9 mouse cellular contexts compared by ENCODE assay signal in the genomic region with DNA sequence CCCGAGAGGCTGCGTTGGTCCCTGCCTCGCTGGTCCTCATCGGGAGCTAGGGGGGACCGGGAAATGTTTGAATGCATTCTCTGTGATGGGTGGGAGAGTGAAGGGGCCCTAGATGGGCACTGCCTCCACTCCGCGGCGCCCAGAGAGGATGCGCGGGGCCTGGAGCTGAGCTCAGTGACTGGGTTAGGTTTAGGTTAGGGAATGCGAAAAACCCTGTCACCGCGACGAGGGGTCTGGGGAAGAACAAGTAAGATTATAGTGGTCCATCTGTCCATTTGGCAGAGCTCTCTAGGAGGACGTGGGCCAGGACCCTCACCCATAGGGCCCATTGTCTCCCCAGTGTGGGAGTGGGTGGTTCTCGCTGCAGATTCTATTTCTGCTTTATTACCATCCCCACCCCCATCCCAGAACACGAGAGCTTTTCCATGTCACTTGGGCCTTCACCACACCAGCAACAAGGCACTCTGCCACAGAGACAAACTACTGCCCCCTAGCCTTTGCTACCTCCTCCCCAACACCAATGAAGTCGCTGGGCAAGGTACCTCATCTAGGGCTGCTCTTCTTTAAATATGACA. TPM values are rescaled to one million over a fixed set of nuclear protein-coding genes. Genes with fewer than 3 reads are reported as not detected.
DNase-seq lines count a peak whose midpoint lies in the region; ATAC-seq and TF ChIP-seq lines count a peak whose summit lies in the region.
"Had no signal": no experiment of that assay in that cellular context is flagged by ENCODE, and none has a peak within 500 bp of the region (broad histone marks: within the 10 kb centered on the region; RNA-seq: fewer than 3 reads in every experiment).

No protein-coding gene starts in this region.

- H3K4me1 ChIP-seq in CH12.LX (ENCODE audit: control insufficient read depth in 1 of 2, insufficient read depth in 2 of 2), result peaks cover 7 to 9% of the 10 kb centered on the region in 2 experiments
- H3K4me1 ChIP-seq in forebrain, embryonic 13.5 days, result peaks cover 33% of the 10 kb centered on the region
- peaks cover 11% of the 10 kb centered on the region for H3K4me1 ChIP-seq in limb, embryonic 13.5 days

- no peak overlapping the region for H3K27ac ChIP-seq in gastrocnemius, adult 2 months
- H3K27ac ChIP-seq in CH12.LX (ENCODE audit: insufficient read depth, low read depth), result no peak overlapping the region
- H3K27ac ChIP-seq in forebrain, embryonic 13.5 days, result peak overlapping the region; percentile 80
- no peak overlapping the region for H3K27ac ChIP-seq in limb, embryonic 13.5 days

- under 1% methylated on average over 18 of the region's 18 CpGs for WGBS in forebrain, embryonic 13.5 days
- WGBS in limb, embryonic 13.5 days, result 1% methylated on average over 18 of the region's 18 CpGs

- peak overlapping the region; percentile 86; the same call in 1 of the 2 replicates for H3K4me2 ChIP-seq in CH12.LX (ENCODE audit: insufficient read depth, low read depth, poor library complexity, severe bottlenecking)
- H3K4me2 ChIP-seq in forebrain, embryonic 13.5 days, result peak overlapping the region; percentile 78
- peak overlapping the region; percentile 71 for H3K4me2 ChIP-seq in limb, embryonic 13.5 days (replicated peaks)

- no peaks in the 10 kb centered on the region for H3K36me3 ChIP-seq in CH12.LX (replicated peaks in 1 of 2; ENCODE audit: control insufficient read depth in 1 of 2, insufficient read depth in 1 of 2, low read length in 1 of 2)
- no peaks in the 10 kb centered on the region for H3K36me3 ChIP-seq in forebrain, embryonic 13.5 days (ENCODE audit: poor library complexity, severe bottlenecking)
- H3K36me3 ChIP-seq in limb, embryonic 13.5 days, result no peaks in the 10 kb centered on the region

- peak overlapping the region; percentile 23; the same call in 1 of the 2 replicates for H3K4me3 ChIP-seq in gastrocnemius, adult 2 months
- H3K4me3 ChIP-seq in CH12.LX (replicated peaks in 1 of 3; ENCODE audit: low read depth in 2 of 3, low read length in 2 of 3, poor library complexity in 1 of 3), result no peak overlapping the region
- peak overlapping the region; percentile 54 for H3K4me3 ChIP-seq in forebrain, embryonic 13.5 days
- H3K4me3 ChIP-seq in limb, embryonic 13.5 days, result peak overlapping the region; percentile 43

- DNase-seq in gastrocnemius, adult 2 months, result no peak
- no peak for DNase-seq in gastrocnemius, postnatal 10 days
- no peak for DNase-seq in CH12.LX (ENCODE audit: extremely low read depth)
- peak; percentile 32 for DNase-seq in telencephalon, adult 2 months (ENCODE audit: low read depth, low spot score)
- no peak for DNase-seq in urinary bladder, adult 18-20 months (ENCODE audit: low spot score in 2 of 2)
- DNase-seq in embryo, embryonic 9.5 days (ENCODE audit: extremely low spot score), result no peak

- H3K9me3 ChIP-seq in CH12.LX (replicated peaks; ENCODE audit: low read length), result no peaks in the 10 kb centered on the region
- H3K9me3 ChIP-seq in forebrain, embryonic 13.5 days (replicated peaks), result no peaks in the 10 kb centered on the region
- H3K9me3 ChIP-seq in limb, embryonic 13.5 days, result no peaks in the 10 kb centered on the region

- TF ChIP-seq RAD21 in CH12.LX (IDR thresholded peaks at IDR 0.05; ENCODE audit: low read depth, low read length), result no peak

- peak; percentile 48 for ATAC-seq in forebrain, embryonic 13.5 days
- ATAC-seq in limb, embryonic 13.5 days (ENCODE audit: low FRiP score, low read depth), result peak; percentile 29

- no peak overlapping the region for H3K9ac ChIP-seq in CH12.LX (ENCODE audit: insufficient read depth, low read depth)
- peak overlapping the region; percentile 76 for H3K9ac ChIP-seq in forebrain, embryonic 13.5 days
- no peak overlapping the region for H3K9ac ChIP-seq in limb, embryonic 13.5 days

- H3K79me2 ChIP-seq in CH12.LX (replicated peaks; ENCODE audit: control insufficient read depth, extremely low read depth, insufficient read depth, poor library complexity, severe bottlenecking), result no peaks in the 10 kb centered on the region

- peaks cover 39% of the 10 kb centered on the region for H3K27me3 ChIP-seq in CH12.LX (replicated peaks)
- H3K27me3 ChIP-seq in forebrain, embryonic 13.5 days, result peaks cover 26% of the 10 kb centered on the region
- H3K27me3 ChIP-seq in limb, embryonic 13.5 days, result peaks cover 47% of the 10 kb centered on the region

- in situ Hi-C loops in CH12.LX (cut with MboI; ENCODE audit: low pct_ligation_motif_present, low pct_unique_long_range_greater_than_20kb, low sequenced_read_pairs), result no loop called here

- TF ChIP-seq EP300 in CH12.LX (IDR thresholded peaks at IDR 0.05; ENCODE audit: low read length), result no peak

- dilution Hi-C loops in CH12.LX (cut with MboI; ENCODE audit: extremely low pct_ligation_motif_present, extremely low pct_unique_long_range_greater_than_20kb, low sequenced_read_pairs), result no loop called here

- intact Hi-C loops in gastrocnemius, adult 2 months (cut with DNase I), result no loop called here

- no peak for TF ChIP-seq CTCF in gastrocnemius, adult 2 months (IDR thresholded peaks at IDR 0.05)
- TF ChIP-seq CTCF in CH12.LX (conservative IDR thresholded peaks at IDR 0.05 in 1 of 2, IDR thresholded peaks at IDR 0.05 in 1 of 2; ENCODE audit: low read depth in 2 of 2, low read length in 2 of 2), result no peak

- no peak for TF ChIP-seq POLR2A in CH12.LX (IDR thresholded peaks at IDR 0.05; ENCODE audit: low read depth, low read length)

TF ChIP-seq in CH12.LX, 34 proteins besides CTCF, POLR2A, EP300 and RAD21:
- TF ChIP-seq E2F4 (IDR thresholded peaks at IDR 0.05; ENCODE audit: insufficient replicate concordance, low read depth, low read length), result no peak
- TF ChIP-seq TBP (conservative IDR thresholded peaks at IDR 0.05; ENCODE audit: low read depth, low read length), result no peak
- no peak for TF ChIP-seq ELF1 (IDR thresholded peaks at IDR 0.05; ENCODE audit: low read depth, low read length)
- TF ChIP-seq MXI1 (IDR thresholded peaks at IDR 0.05; ENCODE audit: low read depth, low read length), result no peak
- TF ChIP-seq MYC (IDR thresholded peaks at IDR 0.05; ENCODE audit: low read depth, low read length), result no peak
- no peak for TF ChIP-seq RCOR1 (conservative IDR thresholded peaks at IDR 0.05; ENCODE audit: low read depth, low read length)
- no peak for TF ChIP-seq MAZ (IDR thresholded peaks at IDR 0.05; ENCODE audit: low read depth, low read length)
- TF ChIP-seq MAFK (IDR thresholded peaks at IDR 0.05; ENCODE audit: insufficient replicate concordance, low read length), result no peak
- TF ChIP-seq IRF4 (IDR thresholded peaks at IDR 0.05; ENCODE audit: low read depth, low read length), result no peak
- no peak for TF ChIP-seq GABPA (IDR thresholded peaks at IDR 0.05; ENCODE audit: insufficient replicate concordance, low read depth, low read length)
- TF ChIP-seq KAT2A (IDR thresholded peaks at IDR 0.05; ENCODE audit: insufficient replicate concordance, low read length), result no peak
- no peak for TF ChIP-seq JUN (IDR thresholded peaks at IDR 0.05; ENCODE audit: insufficient read depth, low read depth, low read length)
- TF ChIP-seq CHD1 (IDR thresholded peaks at IDR 0.05; ENCODE audit: low read depth, low read length), result no peak
- TF ChIP-seq POLR2AphosphoS2 (IDR thresholded peaks at IDR 0.05; ENCODE audit: low read depth, low read length), result no peak
- TF ChIP-seq ZMIZ1 (IDR thresholded peaks at IDR 0.05; ENCODE audit: low read depth, low read length), result no peak
- TF ChIP-seq PAX5 (IDR thresholded peaks at IDR 0.05; ENCODE audit: low read length), result no peak
TF ChIP-seq in CH12.LX: peak in this region for 0.

RNA-seq across cellular contexts. Expression of a gene that starts 0.4 kb away (rescaled TPM):
- total RNA-seq in gastrocnemius, adult 2 months (2021), result not detected
- total RNA-seq in gastrocnemius, postnatal 10 days (2021), result under 1 TPM; 0.09 TPM
- total RNA-seq in CH12.LX (2012; rRNA removed) (0.04 TPM in 1 of 2 replicates, not detected in the other), CH12.LX (2014; rRNA removed) (0.09 and 0.17 TPM in 2 replicates)
- polyA plus RNA-seq in CH12.LX (2012; ENCODE audit: insufficient read length, low read depth), result 0.15 and 0.20 TPM in 2 replicates
- polyA plus RNA-seq in forebrain, embryonic 13.5 days (2015; fragmentation: Nextera tagmentation; extraction: Ambion mirVana), result 12.5 and 15.2 TPM in 2 replicates
- 0.04 and 0.09 TPM in 2 replicates for polyA plus RNA-seq in limb, embryonic 13.5 days (2015; fragmentation: Nextera tagmentation; extraction: Ambion mirVana)
- polyA plus RNA-seq: C2C12 had no signal

RNA-seq across cellular contexts. Expression of a gene that starts 19.1 kb away (rescaled TPM):
- not detected for total RNA-seq in gastrocnemius, adult 2 months (2021)
- not detected for total RNA-seq in gastrocnemius, postnatal 10 days (2021)
- total RNA-seq in CH12.LX (2012; rRNA removed), result not detected in 2 replicates
- not detected in 2 replicates for total RNA-seq in CH12.LX (2014; rRNA removed)
- polyA plus RNA-seq in CH12.LX (2012; ENCODE audit: insufficient read length, low read depth), result not detected in 2 replicates
- not detected in 2 replicates for polyA plus RNA-seq in forebrain, embryonic 13.5 days (2015; fragmentation: Nextera tagmentation; extraction: Ambion mirVana)
- 0.11 TPM in 1 of 2 replicates, not detected in the other for polyA plus RNA-seq in limb, embryonic 13.5 days (2015; fragmentation: Nextera tagmentation; extraction: Ambion mirVana)
- polyA plus RNA-seq: C2C12 had no signal

RNA-seq across cellular contexts. Expression of a gene that starts 44.4 kb away (rescaled TPM):
- total RNA-seq in gastrocnemius, adult 2 months (2021), result not detected
- not detected for total RNA-seq in gastrocnemius, postnatal 10 days (2021)
- total RNA-seq in CH12.LX (2012; rRNA removed), result not detected in 2 replicates
- not detected in 2 replicates for total RNA-seq in CH12.LX (2014; rRNA removed)
- not detected in 2 replicates for polyA plus RNA-seq in CH12.LX (2012; ENCODE audit: insufficient read length, low read depth)
- not detected in 2 replicates for polyA plus RNA-seq in forebrain, embryonic 13.5 days (2015; fragmentation: Nextera tagmentation; extraction: Ambion mirVana)
- polyA plus RNA-seq in limb, embryonic 13.5 days (2015; fragmentation: Nextera tagmentation; extraction: Ambion mirVana), result 0.19 and 0.24 TPM in 2 replicates
- polyA plus RNA-seq: C2C12 had no signal

Comparison
In these comparisons a context has a peak if more than half of its experiments do, and no peak if none do; other contexts are left out.
1. H3K4me3 ChIP-seq: peak in gastrocnemius, adult 2 months (single experiment), forebrain, embryonic 13.5 days (single experiment) and limb, embryonic 13.5 days (single experiment); none in CH12.LX (0 of 3).
2. Peak in every context shown above with its lines, with median percentiles within 50 percentile points of each other: H3K4me2 ChIP-seq.